ENCODE assay signal across 28 mouse cellular contexts in the genomic region with DNA sequence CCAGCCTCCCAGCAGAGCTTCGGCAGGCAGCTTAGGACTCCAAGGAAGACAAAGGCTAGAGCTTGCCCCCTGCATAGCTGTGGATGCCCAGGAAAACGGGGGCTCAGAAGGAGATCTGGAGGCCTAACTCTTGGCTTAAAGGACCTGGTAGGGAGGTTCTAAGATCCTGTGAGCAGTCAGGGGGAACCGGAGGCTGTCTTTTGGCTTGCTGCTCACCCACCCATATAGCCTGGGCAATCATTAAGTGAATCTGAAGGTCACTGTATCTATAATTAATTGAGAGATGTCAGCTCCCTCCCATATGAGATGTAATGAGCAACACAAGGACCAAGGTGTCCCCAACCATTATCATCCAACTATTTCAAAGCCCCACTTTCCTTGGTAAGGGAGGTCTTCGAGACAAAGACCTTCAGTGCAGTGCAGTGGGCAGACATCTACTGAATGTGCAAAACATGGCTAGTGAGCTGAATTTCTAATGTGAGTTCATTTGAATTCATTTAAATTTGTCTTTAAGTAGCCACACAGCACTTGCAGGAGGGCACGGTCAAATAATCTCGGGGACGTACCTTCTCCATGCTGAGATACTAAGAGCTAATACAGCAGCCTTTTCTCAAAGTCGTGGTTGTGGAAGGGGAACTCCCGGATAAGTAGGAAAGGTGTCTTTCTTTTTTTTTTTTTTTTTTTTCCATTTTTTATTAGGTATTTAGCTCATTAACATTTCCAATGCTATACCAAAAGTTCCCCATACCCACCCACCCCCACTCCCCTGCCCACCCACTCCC. TPM values are rescaled to one million over a fixed set of nuclear protein-coding genes. Genes with fewer than 3 reads are reported as not detected.
DNase-seq lines count a peak whose midpoint lies in the region; ATAC-seq and TF ChIP-seq lines count a peak whose summit lies in the region.
"Had no signal": no experiment of that assay in that cellular context is flagged by ENCODE, and none has a peak within 500 bp of the region (broad histone marks: within the 10 kb centered on the region; RNA-seq: fewer than 3 reads in every experiment).

No protein-coding gene starts in this region.

- no peaks in the 10 kb centered on the region for H3K79me2 ChIP-seq in heart, adult 2 months (replicated peaks; ENCODE audit: control insufficient read depth, insufficient read depth, low read length)

- peaks cover 5% of the 10 kb centered on the region for H3K4me1 ChIP-seq in heart, adult 2 months (ENCODE audit: control insufficient read depth, insufficient read depth, low read length)
- H3K4me1 ChIP-seq in kidney, embryonic 16.5 days (ENCODE audit: insufficient read depth, low read length): peaks cover 36% of the 10 kb centered on the region
- H3K4me1 ChIP-seq in midbrain, embryonic 12.5 days: peaks cover 35% of the 10 kb centered on the region
- H3K4me1 ChIP-seq in midbrain, postnatal 0 days (ENCODE audit: insufficient read depth, low read length): peaks cover 6% of the 10 kb centered on the region; the same call in 1 of the 2 replicates
- H3K4me1 ChIP-seq in embryonic facial prominence, embryonic 12.5 days: peaks cover 25% of the 10 kb centered on the region
- H3K4me1 ChIP-seq in liver, postnatal 0 days (ENCODE audit: insufficient read depth): no peaks in the 10 kb centered on the region
- H3K4me1 ChIP-seq: liver, embryonic 12.5 days; megakaryocyte, embryonic 14.5 days had no signal

- H3K36me3 ChIP-seq in heart, adult 2 months (ENCODE audit: control insufficient read depth, insufficient read depth, low read length): no peaks in the 10 kb centered on the region
- H3K36me3 ChIP-seq in kidney, embryonic 16.5 days (ENCODE audit: insufficient read depth, low read length): no peaks in the 10 kb centered on the region
- peaks cover 5% of the 10 kb centered on the region for H3K36me3 ChIP-seq in midbrain, embryonic 12.5 days
- no peaks in the 10 kb centered on the region for H3K36me3 ChIP-seq in midbrain, postnatal 0 days (ENCODE audit: insufficient read depth, low read length)
- no peaks in the 10 kb centered on the region for H3K36me3 ChIP-seq in embryonic facial prominence, embryonic 12.5 days
- H3K36me3 ChIP-seq in liver, postnatal 0 days (replicated peaks; ENCODE audit: insufficient read depth, low read length): no peaks in the 10 kb centered on the region
- H3K36me3 ChIP-seq: hindbrain, embryonic 15.5 days; liver, embryonic 12.5 days; neural tube, embryonic 15.5 days had no signal

- TF ChIP-seq EP300 in heart, adult 2 months (IDR thresholded peaks at IDR 0.05; ENCODE audit: insufficient read depth, low read depth, low read length): no peak
- no peak for TF ChIP-seq EP300 in liver, postnatal 0 days (IDR thresholded peaks at IDR 0.05; ENCODE audit: low read depth)

- peak overlapping the region; percentile 20; the same call in 1 of the 2 replicates for H3K27ac ChIP-seq in heart, adult 2 months
- no peak overlapping the region; the same call in 1 of the 2 replicates for H3K27ac ChIP-seq in kidney, embryonic 16.5 days (ENCODE audit: low read length)
- H3K27ac ChIP-seq in midbrain, embryonic 12.5 days (replicated peaks): 0 out of 2 replicates have a peak overlapping the region, but pooled peaks have one; percentile 22
- H3K27ac ChIP-seq in midbrain, postnatal 0 days (ENCODE audit: low read depth, low read length): no peak overlapping the region
- 0 out of 2 replicates have a peak overlapping the region, but pooled peaks have one; percentile 51 for H3K27ac ChIP-seq in embryonic facial prominence, embryonic 12.5 days
- H3K27ac ChIP-seq in liver, postnatal 0 days (ENCODE audit: low read depth): no peak overlapping the region
- H3K27ac ChIP-seq: hindbrain, embryonic 15.5 days; liver, embryonic 12.5 days; neural tube, embryonic 15.5 days had no signal

- H3K4me2 ChIP-seq in kidney, embryonic 16.5 days (replicated peaks; ENCODE audit: low read depth, low read length): no peak overlapping the region
- H3K4me2 ChIP-seq in midbrain, embryonic 12.5 days (replicated peaks): no peak overlapping the region
- H3K4me2 ChIP-seq in midbrain, postnatal 0 days (ENCODE audit: low read depth, low read length, poor library complexity, severe bottlenecking): no peak overlapping the region
- no peak overlapping the region for H3K4me2 ChIP-seq in embryonic facial prominence, embryonic 12.5 days (replicated peaks)
- no peak overlapping the region for H3K4me2 ChIP-seq in liver, postnatal 0 days (ENCODE audit: low read depth, low read length)
- H3K4me2 ChIP-seq: heart, embryonic 11.5 days; hindbrain, embryonic 15.5 days; liver, embryonic 12.5 days; neural tube, embryonic 15.5 days had no signal

- TF ChIP-seq POLR2A in heart, adult 2 months (IDR thresholded peaks at IDR 0.05; ENCODE audit: insufficient read depth, low read depth, low read length): no peak

- 91% methylated on average over 9 of the region's 9 CpGs for WGBS in heart, adult 2 months
- WGBS in kidney, embryonic 16.5 days: 73% methylated on average over 9 of the region's 9 CpGs
- WGBS in midbrain, embryonic 12.5 days: 58% methylated on average over 9 of the region's 9 CpGs
- WGBS in midbrain, postnatal 0 days: 52% methylated on average over 9 of the region's 9 CpGs
- WGBS in embryonic facial prominence, embryonic 12.5 days: 82% methylated on average over 9 of the region's 9 CpGs
- WGBS in liver, postnatal 0 days (ENCODE audit: insufficient replicate concordance): 72% methylated on average over 9 of the region's 9 CpGs

- no peak for DNase-seq in heart, adult 2 months
- no peak for DNase-seq in heart, postnatal 10 days
- no peak for DNase-seq in kidney, adult 11 months
- no peak for DNase-seq in midbrain, postnatal 0 days (ENCODE audit: low spot score)
- DNase-seq in liver, postnatal 0 days: no peak
- DNase-seq: adrenal gland, adult 2 months; B cell, adult 2 months; cerebellum, adult 8-10 months; cerebellum, postnatal 25 days; gastrocnemius, postnatal 25 days; heart, adult 11 months; heart, postnatal 4 days; left cerebral cortex, postnatal 4 days; lung, adult 18-20 months; lung, postnatal 4 days; retina, postnatal 1 day; right cerebral cortex, postnatal 14 days had no signal

- no peaks in the 10 kb centered on the region for H3K9me3 ChIP-seq in kidney, embryonic 16.5 days (ENCODE audit: low read length)
- no peaks in the 10 kb centered on the region for H3K9me3 ChIP-seq in midbrain, embryonic 12.5 days
- H3K9me3 ChIP-seq in midbrain, postnatal 0 days (ENCODE audit: low read length): no peaks in the 10 kb centered on the region
- no peaks in the 10 kb centered on the region for H3K9me3 ChIP-seq in embryonic facial prominence, embryonic 12.5 days
- H3K9me3 ChIP-seq in liver, postnatal 0 days (ENCODE audit: low read length): no peaks in the 10 kb centered on the region
- H3K9me3 ChIP-seq: hindbrain, embryonic 15.5 days; liver, embryonic 12.5 days; megakaryocyte, embryonic 14.5 days; neural tube, embryonic 15.5 days had no signal

- H3K27me3 ChIP-seq in heart, adult 2 months (ENCODE audit: control insufficient read depth, insufficient read depth, low read length): no peaks in the 10 kb centered on the region
- H3K27me3 ChIP-seq in kidney, embryonic 16.5 days (ENCODE audit: insufficient read depth, low read length): no peaks in the 10 kb centered on the region
- 0 out of 2 replicates have a peak, but pooled peaks cover 5% of the 10 kb centered on the region for H3K27me3 ChIP-seq in midbrain, embryonic 12.5 days
- no peaks in the 10 kb centered on the region for H3K27me3 ChIP-seq in midbrain, postnatal 0 days (ENCODE audit: insufficient read depth, low read length)
- no peaks in the 10 kb centered on the region for H3K27me3 ChIP-seq in embryonic facial prominence, embryonic 12.5 days
- H3K27me3 ChIP-seq in liver, postnatal 0 days (ENCODE audit: insufficient read depth, low read length): no peaks in the 10 kb centered on the region
- H3K27me3 ChIP-seq: hindbrain, embryonic 15.5 days; neural tube, embryonic 15.5 days had no signal

- H3K4me3 ChIP-seq in heart, adult 2 months: no peak overlapping the region
- H3K4me3 ChIP-seq in kidney, embryonic 16.5 days (ENCODE audit: low read length): no peak overlapping the region
- H3K4me3 ChIP-seq in midbrain, embryonic 12.5 days: no peak overlapping the region
- H3K4me3 ChIP-seq in midbrain, postnatal 0 days (ENCODE audit: low read depth, low read length): no peak overlapping the region
- H3K4me3 ChIP-seq in embryonic facial prominence, embryonic 12.5 days: no peak overlapping the region
- no peak overlapping the region for H3K4me3 ChIP-seq in liver, postnatal 0 days (ENCODE audit: low read depth, low read length)
- H3K4me3 ChIP-seq: hindbrain, embryonic 15.5 days; liver, embryonic 12.5 days; megakaryocyte, embryonic 14.5 days; neural tube, embryonic 15.5 days had no signal

- intact Hi-C loops in heart, adult 2 months (cut with DNase I): loop anchor here (10.0 kb wide), 1 partner anchor 222 kb away; no protein-coding TSS in a partner anchor
- intact Hi-C loops in heart, postnatal 10 days (cut with DNase I): no loop called here

- TF ChIP-seq CTCF in heart, adult 2 months (IDR thresholded peaks at IDR 0.05): no peak
- no peak for TF ChIP-seq CTCF in midbrain, postnatal 0 days (IDR thresholded peaks at IDR 0.05)
- TF ChIP-seq CTCF in liver, postnatal 0 days (IDR thresholded peaks at IDR 0.05; ENCODE audit: low read depth): no peak

- no peak overlapping the region for H3K9ac ChIP-seq in heart, adult 2 months (ENCODE audit: low read depth, low read length)
- no peak overlapping the region for H3K9ac ChIP-seq in kidney, embryonic 16.5 days (replicated peaks; ENCODE audit: low read length)
- H3K9ac ChIP-seq in midbrain, embryonic 12.5 days (replicated peaks): no peak overlapping the region
- H3K9ac ChIP-seq in midbrain, postnatal 0 days (replicated peaks; ENCODE audit: low read length, poor library complexity, severe bottlenecking): no peak overlapping the region
- no peak overlapping the region for H3K9ac ChIP-seq in embryonic facial prominence, embryonic 12.5 days
- H3K9ac ChIP-seq in liver, postnatal 0 days (replicated peaks): no peak overlapping the region
- H3K9ac ChIP-seq: hindbrain, embryonic 15.5 days; liver, embryonic 12.5 days; neural tube, embryonic 15.5 days had no signal

- ATAC-seq in kidney, embryonic 16.5 days (ENCODE audit: low FRiP score, low TSS enrichment): peak; percentile 76
- ATAC-seq in midbrain, embryonic 12.5 days (ENCODE audit: low FRiP score, low read depth): no peak
- no peak for ATAC-seq in midbrain, postnatal 0 days (ENCODE audit: low FRiP score)
- no peak for ATAC-seq in embryonic facial prominence, embryonic 12.5 days (ENCODE audit: insufficient number of reproducible peaks, insufficient read depth, low FRiP score, low TSS enrichment)
- no peak for ATAC-seq in liver, postnatal 0 days
- ATAC-seq: activated CD4-positive, CD25-positive, alpha-beta regulatory T cell, adult 4 months; inflammation-experienced regulatory T-cells, adult 6 months; liver, embryonic 12.5 days; lung, postnatal 0 days had no signal

RNA-seq across cellular contexts. Expression of a gene that starts 30.4 kb away (rescaled TPM):
- total RNA-seq in heart, adult 2 months (2021): 1 to 10 TPM; 7.8 to 9.0 TPM
- 9.9 and 13.5 TPM in 2 replicates for polyA plus RNA-seq in heart, adult 2 months (2012; rRNA removed)
- total RNA-seq in heart, postnatal 10 days (2021): 1 to 10 TPM; 5.2 to 5.8 TPM
- 11.0 and 12.7 TPM in 2 replicates for polyA plus RNA-seq in kidney, embryonic 16.5 days (2015; fragmentation: Nextera tagmentation; extraction: Ambion mirVana)
- 32.3 and 33.7 TPM in 2 replicates for polyA plus RNA-seq in midbrain, embryonic 12.5 days (2016; fragmentation: Nextera tagmentation; extraction: Ambion mirVana)
- 25.6 and 26.6 TPM in 2 replicates for total RNA-seq in midbrain, postnatal 0 days (2014; rRNA removed)
- 23.5 and 23.6 TPM in 2 replicates for polyA plus RNA-seq in midbrain, postnatal 0 days (2015; fragmentation: Nextera tagmentation; extraction: Ambion mirVana)
- 18.8 and 20.8 TPM in 2 replicates for polyA plus RNA-seq in embryonic facial prominence, embryonic 12.5 days (2016; fragmentation: Nextera tagmentation; extraction: Ambion mirVana)
- 0.18 and 0.27 TPM in 2 replicates for polyA plus RNA-seq in liver, postnatal 0 days (2015; fragmentation: Nextera tagmentation; extraction: Ambion mirVana)
- polyA plus RNA-seq: activated CD4-positive, CD25-positive, alpha-beta regulatory T cell, adult 4 months; inflammation-experienced regulatory T-cells, adult 6 months had no signal

Comparison
In these comparisons a context has a peak if more than half of its experiments do, and no peak if none do; other contexts are left out.
1. H3K27ac ChIP-seq: peak in heart, adult 2 months (single experiment), midbrain, embryonic 12.5 days (single experiment) and embryonic facial prominence, embryonic 12.5 days (single experiment); none in kidney, embryonic 16.5 days (single experiment), midbrain, postnatal 0 days (single experiment) and liver, postnatal 0 days (single experiment).